Comparison of ENCODE assay signal across 18 mouse cellular contexts in the genomic region with DNA sequence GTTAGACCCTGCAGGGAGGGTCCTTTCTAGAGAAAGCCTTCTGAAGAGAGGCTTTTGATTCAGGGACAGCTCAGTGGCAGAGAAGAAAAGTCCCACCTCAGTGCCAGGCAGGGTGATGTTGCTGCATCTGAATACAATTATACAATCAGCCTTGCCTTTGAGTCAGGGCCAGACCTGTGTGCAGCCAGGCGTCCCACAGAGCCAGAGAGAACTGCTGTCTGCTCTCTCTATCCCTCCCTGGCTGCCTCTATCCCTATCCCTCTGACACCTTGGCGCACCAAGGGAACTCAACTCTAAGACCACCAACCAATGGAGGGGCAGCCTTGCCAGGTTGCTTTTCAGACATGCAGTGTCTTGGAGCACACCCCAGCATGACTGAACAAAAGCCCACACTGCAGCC. TPM values are rescaled to one million over a fixed set of nuclear protein-coding genes. Genes with fewer than 3 reads are reported as not detected.
A peak's percentile ranks its signal among the peaks of the same experiment; 100 is the strongest.
DNase-seq lines count a peak whose midpoint lies in the region; ATAC-seq and TF ChIP-seq lines count a peak whose summit lies in the region.
"Had no signal": no experiment of that assay in that cellular context is flagged by ENCODE, and none has a peak within 500 bp of the region (broad histone marks: within the 10 kb centered on the region; RNA-seq: fewer than 3 reads in every experiment).

No protein-coding gene starts in this region.

- H3K9me3 ChIP-seq in kidney, embryonic 15.5 days (replicated peaks), result no peaks in the 10 kb centered on the region
- no peaks in the 10 kb centered on the region for H3K9me3 ChIP-seq in forebrain, postnatal 0 days (ENCODE audit: low read length)
- H3K9me3 ChIP-seq in midbrain, embryonic 15.5 days, result no peaks in the 10 kb centered on the region
- 0 out of 2 replicates have a peak, but pooled peaks cover 3% of the 10 kb centered on the region for H3K9me3 ChIP-seq in intestine, embryonic 16.5 days (ENCODE audit: control insufficient read depth, low read length)
- H3K9me3 ChIP-seq: intestine, embryonic 15.5 days had no signal

- no peak for ATAC-seq in kidney, embryonic 15.5 days (replicated peaks; ENCODE audit: low FRiP score)
- no peak for ATAC-seq in forebrain, postnatal 0 days
- ATAC-seq in midbrain, embryonic 15.5 days (replicated peaks), result no peak
- ATAC-seq in erythroblast, adult 5-6 weeks (replicated peaks; ENCODE audit: low FRiP score, poor library complexity, severe bottlenecking), result no peak
- no peak for ATAC-seq in intestine, embryonic 16.5 days
- ATAC-seq: intestine, embryonic 15.5 days had no signal

- H3K36me3 ChIP-seq in kidney, embryonic 15.5 days, result no peaks in the 10 kb centered on the region
- no peaks in the 10 kb centered on the region; the same call in 1 of the 2 replicates for H3K36me3 ChIP-seq in forebrain, postnatal 0 days (ENCODE audit: insufficient read depth)
- no peaks in the 10 kb centered on the region for H3K36me3 ChIP-seq in midbrain, embryonic 15.5 days (replicated peaks)
- H3K36me3 ChIP-seq in intestine, embryonic 16.5 days (ENCODE audit: control insufficient read depth, insufficient read depth, low read length), result no peaks in the 10 kb centered on the region
- H3K36me3 ChIP-seq: embryonic facial prominence, embryonic 15.5 days; intestine, embryonic 15.5 days had no signal

- H3K4me3 ChIP-seq in kidney, embryonic 15.5 days (replicated peaks), result no peak overlapping the region
- H3K4me3 ChIP-seq in forebrain, postnatal 0 days (ENCODE audit: low read depth, low read length), result no peak overlapping the region
- no peak overlapping the region for H3K4me3 ChIP-seq in midbrain, embryonic 15.5 days
- H3K4me3 ChIP-seq in intestine, embryonic 16.5 days (ENCODE audit: low read length), result no peak overlapping the region
- H3K4me3 ChIP-seq: embryonic facial prominence, embryonic 15.5 days; gastrocnemius, adult 2 months; intestine, embryonic 15.5 days had no signal

- 55% methylated on average over 2 of the region's 2 CpGs for WGBS in kidney, embryonic 15.5 days
- 15% methylated on average over 2 of the region's 2 CpGs for WGBS in forebrain, postnatal 0 days
- WGBS in midbrain, embryonic 15.5 days, result 34% methylated on average over 2 of the region's 2 CpGs
- 76% methylated on average over 2 of the region's 2 CpGs for WGBS in intestine, embryonic 16.5 days

- H3K27ac ChIP-seq in kidney, embryonic 15.5 days, result no peak overlapping the region
- H3K27ac ChIP-seq in forebrain, postnatal 0 days (ENCODE audit: low read depth, low read length), result 0 out of 2 replicates have a peak overlapping the region, but pooled peaks have one; percentile 30
- peak overlapping the region; percentile 79 for H3K27ac ChIP-seq in midbrain, embryonic 15.5 days
- H3K27ac ChIP-seq in intestine, embryonic 16.5 days (ENCODE audit: low read length), result no peak overlapping the region
- H3K27ac ChIP-seq: embryonic facial prominence, embryonic 15.5 days; gastrocnemius, adult 2 months; intestine, embryonic 15.5 days had no signal

- H3K27me3 ChIP-seq in kidney, embryonic 15.5 days, result no peaks in the 10 kb centered on the region
- H3K27me3 ChIP-seq in forebrain, postnatal 0 days (ENCODE audit: insufficient read depth, low read length), result no peaks in the 10 kb centered on the region
- H3K27me3 ChIP-seq in midbrain, embryonic 15.5 days (replicated peaks), result no peaks in the 10 kb centered on the region
- H3K27me3 ChIP-seq in intestine, embryonic 16.5 days (replicated peaks; ENCODE audit: control insufficient read depth, insufficient read depth, low read length), result no peaks in the 10 kb centered on the region
- H3K27me3 ChIP-seq: embryonic facial prominence, embryonic 15.5 days; intestine, embryonic 15.5 days had no signal

- no peak overlapping the region for H3K4me2 ChIP-seq in kidney, embryonic 15.5 days
- no peak overlapping the region for H3K4me2 ChIP-seq in forebrain, postnatal 0 days (ENCODE audit: low read depth)
- no peak overlapping the region for H3K4me2 ChIP-seq in midbrain, embryonic 15.5 days
- no peak overlapping the region for H3K4me2 ChIP-seq in intestine, embryonic 16.5 days (ENCODE audit: low read depth, low read length)
- H3K4me2 ChIP-seq: embryonic facial prominence, embryonic 15.5 days; intestine, embryonic 15.5 days; lung, embryonic 14.5 days had no signal

- TF ChIP-seq CTCF in forebrain, postnatal 0 days (IDR thresholded peaks at IDR 0.05; ENCODE audit: low read depth), result no peak

- peak; percentile 18 for DNase-seq in kidney, postnatal 14 days
- DNase-seq in cerebellum, postnatal 10 days, result peak; percentile 63 to 81
- DNase-seq in forebrain, postnatal 0 days, result no peak
- DNase-seq in lung, postnatal 4 days, result no peak
- DNase-seq: gastrocnemius, adult 2 months; lung, embryonic 14.5 days; right cerebral cortex, postnatal 14 days; thymus, postnatal 4 days had no signal

- peaks cover 7% of the 10 kb centered on the region; the same call in 1 of the 2 replicates for H3K4me1 ChIP-seq in kidney, embryonic 15.5 days
- H3K4me1 ChIP-seq in forebrain, postnatal 0 days (ENCODE audit: insufficient read depth), result peaks cover 12% of the 10 kb centered on the region
- H3K4me1 ChIP-seq in midbrain, embryonic 15.5 days, result peaks cover 61% of the 10 kb centered on the region
- peaks cover 8% of the 10 kb centered on the region; the same call in 1 of the 2 replicates for H3K4me1 ChIP-seq in intestine, embryonic 16.5 days (ENCODE audit: control insufficient read depth, insufficient read depth, low read length)
- H3K4me1 ChIP-seq: embryonic facial prominence, embryonic 15.5 days; intestine, embryonic 15.5 days had no signal

- H3K9ac ChIP-seq in kidney, embryonic 15.5 days, result no peak overlapping the region
- H3K9ac ChIP-seq in forebrain, postnatal 0 days, result no peak overlapping the region
- no peak overlapping the region for H3K9ac ChIP-seq in midbrain, embryonic 15.5 days
- H3K9ac ChIP-seq in intestine, embryonic 16.5 days (ENCODE audit: low read depth, low read length), result no peak overlapping the region
- H3K9ac ChIP-seq: embryonic facial prominence, embryonic 15.5 days; intestine, embryonic 15.5 days; lung, embryonic 14.5 days had no signal

RNA-seq across cellular contexts. Expression of a gene that starts 52.2 kb away (rescaled TPM):
- polyA plus RNA-seq in kidney, embryonic 15.5 days (2015; fragmentation: Nextera tagmentation; extraction: Ambion mirVana), result not detected in 2 replicates
- total RNA-seq in forebrain, postnatal 0 days (2014; rRNA removed), result not detected in 2 replicates
- polyA plus RNA-seq in forebrain, postnatal 0 days (2015; fragmentation: Nextera tagmentation; extraction: Ambion mirVana), result 0.11 TPM in 1 of 2 replicates, not detected in the other
- 1.3 and 1.5 TPM in 2 replicates for polyA plus RNA-seq in midbrain, embryonic 15.5 days (2015; fragmentation: Nextera tagmentation; extraction: Ambion mirVana)
- not detected in 2 replicates for total RNA-seq in erythroblast, adult 5-6 weeks (2015; ENCODE audit: low replicate concordance)
- total RNA-seq in erythroblast, adult 5-6 weeks (2017; ENCODE audit: low replicate concordance), result not detected in 2 replicates
- not detected in 2 replicates for polyA plus RNA-seq in intestine, embryonic 16.5 days (2015; fragmentation: Nextera tagmentation; extraction: Ambion mirVana)
- total RNA-seq: gastrocnemius, adult 2 months; megakaryocyte-erythroid progenitor cell, adult 5-6 weeks had no signal
- polyA plus RNA-seq: embryonic facial prominence, embryonic 15.5 days; heart, embryonic 14.5 days; intestine, embryonic 15.5 days; large intestine, adult 2 months; limb, embryonic 14.5 days; lung, embryonic 14.5 days had no signal

Comparison
In these comparisons a context has a peak if more than half of its experiments do, and no peak if none do; other contexts are left out.
1. DNase-seq: peak in kidney, postnatal 14 days (single experiment) and cerebellum, postnatal 10 days (2 of 2); none in forebrain, postnatal 0 days (single experiment) and lung, postnatal 4 days (0 of 2).
2. H3K27ac ChIP-seq: peak in forebrain, postnatal 0 days (single experiment) and midbrain, embryonic 15.5 days (single experiment); none in kidney, embryonic 15.5 days (single experiment) and intestine, embryonic 16.5 days (single experiment).